Mouse (Mus musculus) E14TG2a.4 (cell line): ENCODE measurements around the gene Shf.

Experiments
- CTCF ChIP-seq: conservative IDR thresholded peaks from 2 replicates; pipeline ENCODE4 v1.5.1; 2014; ENCODE audit warnings: low read length
- NANOG ChIP-seq: IDR thresholded peaks from 2 replicates; pipeline ENCODE4 v1.6.1; 2014; ENCODE audit warnings: borderline replicate concordance, low read length, mixed read lengths
- POU5F1 ChIP-seq: IDR thresholded peaks from 2 replicates; pipeline ENCODE4 v1.6.1; 2014; ENCODE audit warnings: low read length, borderline replicate concordance

DNA sequence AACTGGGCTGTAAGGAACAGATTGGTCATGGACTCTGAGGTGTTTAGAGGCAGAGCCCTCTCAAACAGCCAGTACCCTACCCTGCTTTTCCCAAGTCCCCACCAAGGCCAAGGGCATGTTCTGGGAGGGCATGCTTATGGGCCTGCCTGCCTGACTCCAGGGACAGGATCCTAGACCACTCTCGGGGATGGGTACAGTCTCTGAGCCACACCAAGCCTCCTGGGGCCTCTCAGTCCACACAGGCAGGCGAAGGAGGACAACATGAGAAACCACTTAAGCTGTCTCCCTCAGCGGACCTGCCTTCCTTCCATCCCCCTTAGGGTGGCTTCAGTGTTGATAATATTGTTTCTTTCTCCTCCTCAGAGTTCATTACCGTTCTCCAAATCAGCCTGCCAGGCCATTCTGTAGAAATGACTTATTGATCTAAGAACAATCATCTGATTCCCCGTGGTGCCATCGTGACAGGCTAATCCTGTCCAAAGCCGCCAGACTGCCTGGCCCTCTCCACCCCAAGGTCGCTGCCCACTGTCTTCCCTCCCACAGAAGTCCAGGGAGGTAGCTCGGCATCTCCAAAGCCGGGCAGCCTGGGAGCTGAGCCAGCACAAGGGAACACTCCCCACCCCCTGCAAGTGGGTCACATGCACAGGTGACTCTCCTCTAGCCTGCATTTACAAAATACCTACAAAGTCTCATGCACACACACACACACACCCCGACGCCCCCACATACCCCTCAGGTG is 14.6 kb downstream of the Shf start:
- TF ChIP-seq CTCF: no peak
- TF ChIP-seq NANOG: no peak
- TF ChIP-seq POU5F1: no peak
